Mouse (Mus musculus) adrenal gland, adult 18-20 months (tissue): ENCODE measurements around the gene Chrm3. TPM values are rescaled to one million over a fixed set of nuclear protein-coding genes. Genes with fewer than 3 reads are reported as not detected.
"Not testable (repeated sequence)": the region's sequence is repeated elsewhere in the genome, so short reads cannot be mapped to it uniquely, and the experiment has no call there.

Source experiments
- DNase-seq, 2 experiments: peaks; one replicate each; pipeline ENCODE4 v3.0.0; 2021 to 2022; ENCODE audit warnings: low spot score in 2 of 2
- long read RNA-seq, 2 experiments: library from polyadenylated mRNA; stranded (forward); transcript quantifications; one replicate each; pipeline ENCODE4 v2.0.0; 2021
- total RNA-seq, 2 experiments: library from RNA; stranded (reverse); gene quantifications; 1 replicate in 1 of 2; 2 replicates in 1 of 2; pipeline ENCODE4 v1.2.3; 2021

The Chrm3 gene
- 1 to 10 TPM; 2.4 to 2.9 TPM for total RNA-seq
- long read RNA-seq, experiment 1, partial matches to known transcripts, result 0 of 1 reads
- long read RNA-seq, experiment 1, other reads (novel, unspliced or antisense), result 1 of 1 reads
- long read RNA-seq, experiment 2, result 0 reads

GRCm38 (mm10) chr13:10360777-10361176 is at the start of gene Chrm3:
Chrm3 (minus strand) TSS chr13:10360847.
- DNase-seq, result peak; percentile 18 to 25

- DNase-seq, result no peak
Measured at GRCm38 (mm10) chr13:10394364-10394763, 33.7 kb upstream of the Chrm3 start.

- DNase-seq, result not testable (repeated sequence)
Measured at GRCm38 (mm10) chr13:10375487-10375886, 14.8 kb upstream of the Chrm3 start.

- peak in 1 of 2 experiments; percentile 9 for DNase-seq
Measured at GRCm38 (mm10) chr13:10360199-10360694, 400 bp downstream of the Chrm3 start.

GRCm38 (mm10) chr13:10359516-10360198 is 990 bp downstream of the Chrm3 start:
- no peak for DNase-seq

GRCm38 (mm10) chr13:10355796-10356195 is 4.9 kb downstream of the Chrm3 start:
- no peak for DNase-seq

- DNase-seq, result no peak
Measured at GRCm38 (mm10) chr13:10354885-10355575, 5.6 kb downstream of the Chrm3 start.

GRCm38 (mm10) chr13:10352141-10352540 is 8.5 kb downstream of the Chrm3 start:
- no peak for DNase-seq

- no peak for DNase-seq
Measured at GRCm38 (mm10) chr13:10344362-10344761, 16.3 kb downstream of the Chrm3 start.

GRCm38 (mm10) chr13:10335558-10335957 is 25.1 kb downstream of the Chrm3 start:
- no peak for DNase-seq

GRCm38 (mm10) chr13:10332762-10333161 is 27.9 kb downstream of the Chrm3 start:
- no peak for DNase-seq

- no peak for DNase-seq
Measured at GRCm38 (mm10) chr13:10309811-10310210, 50.8 kb downstream of the Chrm3 start.

- DNase-seq, result no peak
Measured at GRCm38 (mm10) chr13:10295160-10295559, 65.5 kb downstream of the Chrm3 start.

GRCm38 (mm10) chr13:10284331-10284730 is 76.3 kb downstream of the Chrm3 start:
- DNase-seq, result no peak

GRCm38 (mm10) chr13:10274907-10275306 is 85.7 kb downstream of the Chrm3 start:
- no peak for DNase-seq

- no peak for DNase-seq
Measured at GRCm38 (mm10) chr13:10263784-10264183, 96.9 kb downstream of the Chrm3 start.

- no peak for DNase-seq
Measured at GRCm38 (mm10) chr13:10253049-10253448, 107.6 kb downstream of the Chrm3 start.

GRCm38 (mm10) chr13:10251499-10252179 is 109.0 kb downstream of the Chrm3 start:
- no peak for DNase-seq

GRCm38 (mm10) chr13:10244243-10244998 is 116.2 kb downstream of the Chrm3 start:
- DNase-seq, result no peak

- DNase-seq, result no peak
Measured at GRCm38 (mm10) chr13:10240238-10240637, 120.4 kb downstream of the Chrm3 start.

- no peak for DNase-seq
Measured at GRCm38 (mm10) chr13:10239825-10240224, 120.8 kb downstream of the Chrm3 start.
